Mouse (Mus musculus): ENCODE data around the gene Dnajb5. TPM values are rescaled to one million over a fixed set of nuclear protein-coding genes. Genes with fewer than 3 reads are reported as not detected.

Dnajb5 gene
- 12.2 and 15.1 TPM in 2 replicates for polyA plus RNA-seq (2012; rRNA removed)

- H3K27ac ChIP-seq (ENCODE audit: insufficient read depth, low read length) = peak within 1 kb of the TSS; percentile 91
- no peaks in the 10 kb centered on the region for H3K27me3 ChIP-seq (ENCODE audit: control insufficient read depth, insufficient read depth, low read length)
- peak; percentile 95 to 96 for DNase-seq (ENCODE audit: low read depth in 1 of 2, low spot score in 2 of 2)
- H3K4me1 ChIP-seq (ENCODE audit: control insufficient read depth, insufficient read depth, insufficient read length) = peaks cover 4% of the 10 kb centered on the region; the same call in 1 of the 2 replicates
- WGBS = 1% methylated on average over 37 of the region's 39 CpGs
- TF ChIP-seq POLR2A (IDR thresholded peaks at IDR 0.05; ENCODE audit: low read depth, low read length) (no peak), CTCF (IDR thresholded peaks at IDR 0.05; ENCODE audit: extremely low read depth, insufficient read depth, insufficient read length, insufficient replicate concordance) (no peak)
- H3K36me3 ChIP-seq (ENCODE audit: control insufficient read depth, insufficient read depth, low read length) = no peaks in the 10 kb centered on the region
- peak within 1 kb of the TSS; percentile 79 for H3K4me3 ChIP-seq (ENCODE audit: extremely low read depth, insufficient read depth, insufficient read length)
These were observed at the start of gene Dnajb5 for GRCm38 (mm10) chr4:42949676-42950051. Dnajb5 (plus strand) TSS chr4:42949814.

GRCm38 (mm10) chr4:42900878-42901277, 48.7 kb upstream of the Dnajb5 start:
- no peak overlapping the region for H3K27ac ChIP-seq (ENCODE audit: insufficient read depth, low read length)
- DNase-seq (ENCODE audit: low read depth in 1 of 2, low spot score in 2 of 2) = no peak
- H3K4me1 ChIP-seq (ENCODE audit: control insufficient read depth, insufficient read depth, insufficient read length) = no peaks in the 10 kb centered on the region
- H3K27me3 ChIP-seq (ENCODE audit: control insufficient read depth, insufficient read depth, low read length) = no peaks in the 10 kb centered on the region
- TF ChIP-seq POLR2A (IDR thresholded peaks at IDR 0.05; ENCODE audit: low read depth, low read length) (no peak), CTCF (IDR thresholded peaks at IDR 0.05; ENCODE audit: extremely low read depth, insufficient read depth, insufficient read length, insufficient replicate concordance) (no peak)
- H3K4me3 ChIP-seq (ENCODE audit: extremely low read depth, insufficient read depth, insufficient read length) = no peak overlapping the region
- 45% methylated on average over 5 of the region's 5 CpGs for WGBS
- H3K36me3 ChIP-seq (ENCODE audit: control insufficient read depth, insufficient read depth, low read length) = no peaks in the 10 kb centered on the region

DNA sequence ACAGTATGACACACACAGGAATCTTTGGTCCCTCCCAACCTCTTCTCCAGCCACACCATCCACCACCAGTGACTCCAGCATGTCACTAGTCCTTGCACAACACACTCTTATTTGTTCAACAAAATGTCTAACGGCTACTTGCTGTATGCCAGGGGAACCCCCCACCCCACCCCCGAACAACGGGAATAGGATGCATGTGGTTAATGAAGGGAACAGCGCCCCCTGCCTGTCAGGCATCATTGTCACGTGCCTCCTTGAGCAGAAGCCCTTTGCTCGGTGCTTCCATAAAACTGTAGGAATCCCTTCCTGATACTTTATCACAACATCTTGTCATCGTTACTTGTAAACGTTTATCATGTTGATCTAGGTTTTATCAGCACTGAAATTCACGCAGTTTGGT, 47.4 kb upstream of the Dnajb5 start:
- DNase-seq (ENCODE audit: low read depth in 1 of 2, low spot score in 2 of 2) = no peak
- no peak for TF ChIP-seq CTCF (IDR thresholded peaks at IDR 0.05; ENCODE audit: extremely low read depth, insufficient read depth, insufficient read length, insufficient replicate concordance)
- TF ChIP-seq POLR2A (IDR thresholded peaks at IDR 0.05; ENCODE audit: low read depth, low read length) = no peak
- H3K4me3 ChIP-seq (ENCODE audit: extremely low read depth, insufficient read depth, insufficient read length) = no peak overlapping the region
- H3K27me3 ChIP-seq (ENCODE audit: control insufficient read depth, insufficient read depth, low read length) = no peaks in the 10 kb centered on the region
- WGBS = 49% methylated on average over 9 of the region's 9 CpGs
- H3K4me1 ChIP-seq (ENCODE audit: control insufficient read depth, insufficient read depth, insufficient read length) = no peaks in the 10 kb centered on the region
- H3K27ac ChIP-seq (ENCODE audit: insufficient read depth, low read length) = no peak overlapping the region
- no peaks in the 10 kb centered on the region for H3K36me3 ChIP-seq (ENCODE audit: control insufficient read depth, insufficient read depth, low read length)

DNA sequence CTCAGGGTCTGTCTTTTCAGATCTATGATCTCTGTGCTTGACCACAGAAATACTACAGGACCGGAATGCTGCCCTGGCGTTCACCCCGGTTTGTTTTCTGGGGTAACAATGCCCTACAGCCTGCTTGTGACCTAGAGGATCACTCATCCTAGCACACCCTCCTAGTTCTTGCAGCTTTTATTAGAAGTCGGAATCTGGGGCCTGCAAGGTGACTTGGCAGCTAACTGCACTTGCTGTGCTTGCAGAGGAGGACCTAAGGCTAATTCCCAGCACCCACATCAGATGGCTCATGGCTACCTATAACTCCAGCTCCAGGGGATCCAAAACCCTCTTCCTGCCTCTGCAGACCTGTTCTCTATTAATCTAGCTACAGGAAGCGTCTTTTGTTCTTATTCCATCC, 46.9 kb upstream of the Dnajb5 start:
- Histone ChIP-seq H3K27ac (ENCODE audit: insufficient read depth, low read length) (no peak overlapping the region), H3K27me3 (ENCODE audit: control insufficient read depth, insufficient read depth, low read length) (no peaks in the 10 kb centered on the region), H3K4me1 (ENCODE audit: control insufficient read depth, insufficient read depth, insufficient read length) (no peaks in the 10 kb centered on the region), H3K4me3 (ENCODE audit: extremely low read depth, insufficient read depth, insufficient read length) (no peak overlapping the region), H3K36me3 (ENCODE audit: control insufficient read depth, insufficient read depth, low read length) (no peaks in the 10 kb centered on the region)
- TF ChIP-seq CTCF (IDR thresholded peaks at IDR 0.05; ENCODE audit: extremely low read depth, insufficient read depth, insufficient read length, insufficient replicate concordance) = no peak
- no peak for TF ChIP-seq POLR2A (IDR thresholded peaks at IDR 0.05; ENCODE audit: low read depth, low read length)
- 92% methylated on average over 5 of the region's 5 CpGs for WGBS
- DNase-seq (ENCODE audit: low read depth in 1 of 2, low spot score in 2 of 2) = no peak

GRCm38 (mm10) chr4:42903942-42904341, 45.7 kb upstream of the Dnajb5 start:
- no peak for DNase-seq (ENCODE audit: low read depth in 1 of 2, low spot score in 2 of 2)
- no peak for TF ChIP-seq POLR2A (IDR thresholded peaks at IDR 0.05; ENCODE audit: low read depth, low read length)
- no peak for TF ChIP-seq CTCF (IDR thresholded peaks at IDR 0.05; ENCODE audit: extremely low read depth, insufficient read depth, insufficient read length, insufficient replicate concordance)
- Histone ChIP-seq H3K27ac (ENCODE audit: insufficient read depth, low read length) (no peak overlapping the region), H3K4me3 (ENCODE audit: extremely low read depth, insufficient read depth, insufficient read length) (no peak overlapping the region), H3K27me3 (ENCODE audit: control insufficient read depth, insufficient read depth, low read length) (no peaks in the 10 kb centered on the region), H3K4me1 (ENCODE audit: control insufficient read depth, insufficient read depth, insufficient read length) (no peaks in the 10 kb centered on the region), H3K36me3 (ENCODE audit: control insufficient read depth, insufficient read depth, low read length) (no peaks in the 10 kb centered on the region)
- 56% methylated on average over 1 of the region's 1 CpGs for WGBS

DNA sequence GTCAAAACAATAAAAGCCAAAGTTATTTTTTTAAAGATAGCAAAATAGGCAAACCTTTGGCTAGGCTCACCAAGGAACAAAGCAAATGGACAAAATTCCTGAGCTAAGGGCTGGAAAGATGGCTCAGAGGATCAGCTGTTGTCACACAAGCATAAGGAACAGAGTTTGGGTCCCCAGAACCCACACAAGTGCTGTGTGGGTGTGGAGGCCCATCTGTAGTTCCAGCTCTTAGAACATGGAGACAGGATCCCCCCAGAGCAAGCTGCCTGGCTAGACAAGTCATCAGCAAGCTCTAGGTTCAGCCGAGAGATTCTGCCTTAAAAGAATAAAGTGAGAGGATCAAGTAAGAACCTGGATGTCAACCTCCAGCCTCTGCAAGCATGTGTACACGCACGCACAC, 45.1 kb upstream of the Dnajb5 start:
- 93% methylated on average over 3 of the region's 3 CpGs for WGBS
- Histone ChIP-seq H3K36me3 (ENCODE audit: control insufficient read depth, insufficient read depth, low read length) (no peaks in the 10 kb centered on the region), H3K27me3 (ENCODE audit: control insufficient read depth, insufficient read depth, low read length) (no peaks in the 10 kb centered on the region), H3K4me1 (ENCODE audit: control insufficient read depth, insufficient read depth, insufficient read length) (no peaks in the 10 kb centered on the region), H3K4me3 (ENCODE audit: extremely low read depth, insufficient read depth, insufficient read length) (no peak overlapping the region), H3K27ac (ENCODE audit: insufficient read depth, low read length) (no peak overlapping the region)
- DNase-seq (ENCODE audit: low read depth in 1 of 2, low spot score in 2 of 2) = no peak
- TF ChIP-seq POLR2A (IDR thresholded peaks at IDR 0.05; ENCODE audit: low read depth, low read length) = no peak
- no peak for TF ChIP-seq CTCF (IDR thresholded peaks at IDR 0.05; ENCODE audit: extremely low read depth, insufficient read depth, insufficient read length, insufficient replicate concordance)

- no peaks in the 10 kb centered on the region for H3K36me3 ChIP-seq (ENCODE audit: control insufficient read depth, insufficient read depth, low read length)
- no peak overlapping the region for H3K4me3 ChIP-seq (ENCODE audit: extremely low read depth, insufficient read depth, insufficient read length)
- DNase-seq (ENCODE audit: low read depth in 1 of 2, low spot score in 2 of 2) = no peak
- TF ChIP-seq CTCF (IDR thresholded peaks at IDR 0.05; ENCODE audit: extremely low read depth, insufficient read depth, insufficient read length, insufficient replicate concordance) (no peak), POLR2A (IDR thresholded peaks at IDR 0.05; ENCODE audit: low read depth, low read length) (no peak)
- H3K4me1 ChIP-seq (ENCODE audit: control insufficient read depth, insufficient read depth, insufficient read length) = no peaks in the 10 kb centered on the region
- H3K27me3 ChIP-seq (ENCODE audit: control insufficient read depth, insufficient read depth, low read length) = no peaks in the 10 kb centered on the region
- no peak overlapping the region for H3K27ac ChIP-seq (ENCODE audit: insufficient read depth, low read length)
- WGBS = 86% methylated on average over 6 of the region's 6 CpGs
These were observed 44.6 kb upstream of the Dnajb5 start for GRCm38 (mm10) chr4:42904966-42905365.

Data from spleen, adult 2 months (tissue).